Mouse (Mus musculus): ENCODE measurements around the gene Plcg2.

- TF ChIP-seq CTCF (IDR thresholded peaks at IDR 0.05) (no peak), EP300 (IDR thresholded peaks at IDR 0.05) (no peak)
Observed at GRCm38 (mm10) chr8:117501323-117501722, 3.2 kb downstream of the Plcg2 start.

All from lung, postnatal 0 days (tissue).